Mouse (Mus musculus): ENCODE measurements around the gene Mettl8.

Gene Mettl8

GRCm38 (mm10) chr2:71055300-71056114, at the start of gene Mettl8, which contains the start of gene Dcaf17:
Gene Mettl8 (minus strand): TSS chr2:71055583.
Gene Dcaf17 (plus strand): TSS chr2:71055328.
- DNase-seq (ENCODE audit: inconsistent ontology term) = peak; percentile 97

DNA sequence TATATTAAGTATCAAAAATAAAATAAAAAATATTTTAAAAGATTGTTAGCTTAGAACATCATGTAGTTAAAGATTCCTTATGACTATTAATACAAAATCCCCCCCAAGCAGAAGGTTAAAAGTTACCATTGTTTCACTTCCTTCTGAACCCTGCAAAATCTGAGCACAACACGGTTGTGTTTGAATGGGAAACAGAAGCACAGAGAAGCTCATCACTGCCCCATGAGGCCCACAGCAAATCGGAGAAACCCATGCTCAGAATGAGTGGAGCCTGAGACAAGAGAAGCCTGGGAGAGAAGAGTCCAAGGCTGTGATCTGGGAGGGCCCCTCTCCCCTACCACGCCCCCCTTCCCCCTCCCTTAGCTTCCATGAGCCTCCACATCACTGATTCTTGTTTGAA, 49.3 kb upstream of the Mettl8 start:
- DNase-seq (ENCODE audit: inconsistent ontology term) = no peak

DNA sequence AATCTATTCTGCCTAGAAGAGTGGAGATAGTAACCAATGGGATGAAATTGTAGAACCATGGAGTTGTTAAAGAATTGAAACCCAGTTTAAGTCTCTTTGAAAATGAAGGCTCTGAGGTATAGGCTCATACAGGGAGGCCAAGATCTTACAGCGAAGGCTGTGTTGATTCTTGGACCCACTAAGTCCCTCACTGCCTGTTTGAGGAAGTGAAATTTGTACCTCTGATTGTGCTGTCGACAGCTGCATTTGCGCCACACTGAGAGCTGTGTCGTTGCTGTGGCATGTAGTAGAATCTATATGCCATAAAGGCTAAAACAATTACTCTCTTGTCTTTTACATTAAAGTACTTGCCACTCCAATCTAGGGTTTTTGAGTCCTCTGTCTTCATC, 47.9 kb upstream of the Mettl8 start:
- no peak for DNase-seq (ENCODE audit: inconsistent ontology term)

- DNase-seq (ENCODE audit: inconsistent ontology term) = no peak
Observed at GRCm38 (mm10) chr2:71102621-71103291, 47.4 kb upstream of the Mettl8 start.

- DNase-seq (ENCODE audit: inconsistent ontology term) = no peak
Observed at GRCm38 (mm10) chr2:71096170-71096569, 40.8 kb upstream of the Mettl8 start.

DNA sequence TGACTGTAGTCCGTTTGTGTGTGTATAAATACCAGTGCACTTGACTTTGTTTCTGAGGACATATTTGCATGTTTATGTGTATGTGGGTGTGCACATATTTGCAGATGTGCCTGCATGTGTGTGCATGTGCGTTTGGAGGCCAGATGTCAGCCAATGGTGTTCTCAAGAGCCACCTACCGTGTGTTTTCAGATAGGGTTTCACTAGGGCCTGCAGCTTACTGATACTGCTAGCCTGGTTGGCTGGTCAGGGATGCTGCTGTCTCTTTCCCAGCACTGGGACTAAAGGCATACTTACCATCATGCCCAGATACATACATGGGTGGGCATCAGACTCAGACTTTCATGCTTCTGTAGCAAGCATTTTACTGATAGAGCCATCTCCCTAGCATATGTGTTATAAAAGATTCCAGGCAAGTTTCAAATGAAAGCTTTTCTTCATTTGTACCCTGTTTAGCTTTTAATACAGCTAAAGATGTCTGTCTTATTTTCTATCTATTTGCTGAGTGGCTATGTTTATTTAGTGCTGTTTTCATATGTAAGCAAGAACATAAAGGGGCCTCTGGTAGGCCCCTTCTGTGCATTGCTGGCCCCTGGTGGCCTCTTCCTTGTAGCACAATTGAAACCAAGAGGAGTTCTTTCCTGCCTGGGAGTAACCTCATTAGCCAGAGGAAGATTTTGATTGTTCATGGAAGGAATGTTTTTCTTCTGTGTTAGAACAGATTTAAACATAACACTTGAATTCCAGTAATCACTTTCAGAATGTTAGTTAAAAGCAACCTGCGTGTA, 35.5 kb upstream of the Mettl8 start:
- DNase-seq (ENCODE audit: inconsistent ontology term) = no peak

GRCm38 (mm10) chr2:71089766-71090165, 34.4 kb upstream of the Mettl8 start:
- DNase-seq (ENCODE audit: inconsistent ontology term) = no peak

DNA sequence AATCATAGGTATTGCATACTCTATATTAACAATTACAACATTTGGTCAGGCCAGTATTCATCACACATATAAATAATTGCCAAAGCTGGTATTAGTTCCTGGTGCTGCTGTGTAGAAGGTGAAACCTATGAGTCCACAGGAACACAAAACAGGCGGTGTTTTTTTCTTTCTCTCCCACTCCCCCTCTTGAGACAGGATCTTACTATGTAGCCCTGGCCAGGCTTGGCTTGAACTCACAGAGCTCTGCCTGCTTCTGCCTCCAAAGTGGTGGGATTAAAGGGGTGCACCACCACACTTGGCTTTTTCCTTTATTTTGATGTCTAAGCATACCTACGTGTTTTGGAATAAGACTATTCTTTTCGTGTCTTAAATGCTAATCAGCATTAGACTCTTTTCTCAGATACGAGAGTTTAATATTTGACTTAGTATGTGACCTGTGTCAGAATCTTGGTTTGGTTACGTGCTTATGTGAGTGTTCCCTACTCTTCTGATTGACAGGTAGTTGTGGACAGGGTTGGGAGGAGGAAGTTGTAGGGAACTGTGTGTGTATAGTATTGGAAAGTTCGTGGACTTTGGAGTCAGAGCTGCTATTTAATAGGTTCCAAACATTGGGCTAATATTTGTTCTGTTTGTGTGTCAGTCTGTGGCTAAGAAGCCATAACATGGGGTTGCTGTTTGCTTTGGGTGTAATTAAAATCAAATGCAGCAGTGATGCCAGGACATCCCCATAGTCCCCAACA, 28.2 kb upstream of the Mettl8 start:
- DNase-seq (ENCODE audit: inconsistent ontology term) = no peak

GRCm38 (mm10) chr2:71082416-71082815, 27.0 kb upstream of the Mettl8 start:
- DNase-seq (ENCODE audit: inconsistent ontology term) = no peak

DNA sequence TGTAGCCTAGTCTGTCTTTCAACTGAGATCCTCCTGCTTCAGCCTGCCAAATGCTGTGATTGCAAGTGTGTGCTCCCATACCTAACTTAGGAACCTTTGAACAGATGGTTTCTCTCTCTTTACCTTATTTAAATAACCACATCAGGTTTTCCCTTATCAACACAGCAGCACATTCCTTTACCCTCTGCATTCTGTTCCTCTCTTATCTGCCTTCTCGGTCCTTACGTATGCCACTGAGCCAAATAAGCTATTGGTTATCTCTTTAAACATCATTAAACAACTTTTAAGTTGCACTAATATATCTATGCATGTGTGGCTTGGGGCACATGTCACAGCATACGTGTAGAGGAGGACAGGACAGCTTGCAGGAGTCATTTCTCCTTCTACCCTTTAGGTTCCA, 18.4 kb upstream of the Mettl8 start:
- no peak for DNase-seq (ENCODE audit: inconsistent ontology term)

DNA sequence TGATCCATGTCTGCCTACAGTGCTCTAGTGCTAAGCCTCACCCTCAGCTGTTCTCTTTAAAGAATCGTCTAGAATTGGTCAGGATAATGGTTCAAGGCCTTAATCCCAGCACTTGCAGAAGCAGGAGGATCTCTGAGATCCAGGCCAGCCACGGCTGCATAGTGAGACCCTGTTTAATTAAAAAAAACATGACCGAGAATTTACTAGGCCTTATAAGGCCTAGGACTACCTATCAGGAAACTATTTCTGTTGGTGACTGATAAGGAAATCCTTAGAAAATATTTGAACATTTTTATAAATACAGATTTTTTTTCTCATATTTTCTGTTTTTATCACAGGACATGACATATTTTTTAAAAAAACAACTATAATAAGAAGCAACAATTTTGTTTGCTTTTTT, 17.9 kb upstream of the Mettl8 start:
- DNase-seq (ENCODE audit: inconsistent ontology term) = no peak

GRCm38 (mm10) chr2:71071601-71072000, 16.2 kb upstream of the Mettl8 start:
- no peak for DNase-seq (ENCODE audit: inconsistent ontology term)

GRCm38 (mm10) chr2:71056115-71056835, 892 bp upstream of the Mettl8 start:
- DNase-seq (ENCODE audit: inconsistent ontology term) = no peak

DNA sequence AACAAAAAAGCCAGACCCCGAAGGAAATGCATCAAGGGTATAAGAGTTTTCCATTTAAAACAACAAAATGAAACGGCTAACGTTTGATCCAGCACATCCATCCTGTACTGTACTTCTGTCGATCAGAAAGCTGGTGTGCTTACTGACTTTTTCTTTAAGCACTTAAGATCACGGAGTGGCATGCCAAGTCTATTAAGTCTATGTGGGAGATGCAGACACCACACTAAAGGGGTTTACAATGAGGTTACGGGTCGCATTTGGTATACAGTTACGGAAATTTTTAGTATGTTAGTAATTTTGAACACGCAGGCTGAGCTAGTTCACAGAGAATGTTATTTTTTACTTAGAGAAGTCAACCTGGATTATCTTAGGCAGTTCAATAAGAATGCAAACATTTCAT, 667 bp downstream of the Mettl8 start:
- DNase-seq (ENCODE audit: inconsistent ontology term) = no peak

- no peak for DNase-seq (ENCODE audit: inconsistent ontology term)
Observed at GRCm38 (mm10) chr2:71050511-71050910, 4.9 kb downstream of the Mettl8 start.

GRCm38 (mm10) chr2:71048896-71049295, 6.5 kb downstream of the Mettl8 start:
- DNase-seq (ENCODE audit: inconsistent ontology term) = no peak

- no peak for DNase-seq (ENCODE audit: inconsistent ontology term)
Observed at GRCm38 (mm10) chr2:71046751-71047320, 8.5 kb downstream of the Mettl8 start.

DNA sequence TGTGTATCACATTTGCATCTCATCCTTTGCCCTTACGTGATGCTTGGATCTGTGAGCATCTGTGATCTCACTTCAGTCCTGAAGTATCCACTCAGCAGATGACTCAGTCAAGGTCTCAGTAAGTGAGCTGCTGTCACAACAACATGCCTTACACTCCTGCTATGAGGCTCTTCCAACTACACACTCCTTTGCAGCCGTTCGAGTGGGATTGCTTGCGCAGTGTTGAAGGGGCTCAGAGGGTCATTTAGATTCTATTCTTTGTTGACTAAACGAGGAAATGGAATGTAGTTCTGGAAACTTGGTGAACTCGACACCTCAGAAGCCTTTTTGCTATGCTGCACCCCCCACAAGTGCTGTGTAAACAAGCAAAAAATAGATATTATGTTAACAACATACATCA, 9.2 kb downstream of the Mettl8 start:
- no peak for DNase-seq (ENCODE audit: inconsistent ontology term)

DNA sequence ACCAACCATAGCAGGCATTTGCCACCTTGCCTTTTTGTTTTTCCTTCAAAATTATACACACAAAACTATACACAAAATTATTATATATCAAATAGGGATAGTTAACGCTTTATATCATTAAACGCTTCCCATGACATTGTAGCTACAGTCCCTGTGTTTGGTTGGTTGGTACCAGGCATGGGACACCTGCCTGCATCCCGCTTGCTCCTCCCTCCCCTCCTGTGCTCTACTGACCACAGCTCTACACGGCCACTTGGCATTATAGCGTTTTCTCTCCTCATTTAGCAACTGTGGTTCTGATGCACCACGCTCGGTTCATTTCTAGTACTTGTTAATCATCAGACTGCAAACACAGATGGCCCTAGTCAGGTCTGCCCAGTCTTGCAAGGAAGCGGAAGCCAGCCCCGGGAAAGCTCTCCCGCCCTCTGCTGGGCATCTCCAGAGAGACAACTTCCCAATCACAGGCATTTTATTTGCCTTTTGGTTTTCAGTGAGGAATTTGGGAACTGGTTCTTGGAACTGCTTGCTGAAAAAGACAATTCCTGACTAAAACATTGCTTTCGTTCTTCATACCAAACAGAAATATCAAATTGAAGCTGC, 15.8 kb downstream of the Mettl8 start:
- DNase-seq (ENCODE audit: inconsistent ontology term) = peak; percentile 61

GRCm38 (mm10) chr2:71037447-71037846, 17.9 kb downstream of the Mettl8 start:
- DNase-seq (ENCODE audit: inconsistent ontology term) = no peak

Data from Muller cell, postnatal 12 days (primary cell).